Mouse (Mus musculus): ENCODE measurements at regions not wholly inside any gene's neighbourhood (a gene's known extent, or its start where the extent isn't known, plus 50 kb on each side); places are given as distances from the start of the nearest gene placed in this dataset.

- H3K27ac ChIP-seq (ENCODE audit: low read length): no peak overlapping the region
- no peaks in the 10 kb centered on the region for H3K4me1 ChIP-seq (ENCODE audit: control insufficient read depth, insufficient read depth, low read length)
- H3K4me3 ChIP-seq (ENCODE audit: low read depth, low read length): no peak overlapping the region
- no peak for ATAC-seq (ENCODE audit: insufficient number of reproducible peaks, insufficient read depth, low FRiP score, low read depth)
- no peaks in the 10 kb centered on the region for H3K9me3 ChIP-seq (ENCODE audit: control insufficient read depth, low read depth, low read length)
- H3K4me2 ChIP-seq (replicated peaks; ENCODE audit: low read depth, low read length): no peak overlapping the region
- H3K36me3 ChIP-seq (ENCODE audit: control insufficient read depth, insufficient read depth, low read length): no peaks in the 10 kb centered on the region
- 78% methylated on average over 5 of the region's 5 CpGs for WGBS
- no peaks in the 10 kb centered on the region for H3K27me3 ChIP-seq (ENCODE audit: control insufficient read depth, insufficient read depth, low read length)
- no peak overlapping the region for H3K9ac ChIP-seq (replicated peaks; ENCODE audit: low read depth, low read length)
Measured at GRCm38 (mm10) chr3:144310748-144311147, 105.7 kb upstream of the Lmo4 start.

- Histone ChIP-seq H3K4me2 (replicated peaks; ENCODE audit: low read depth, low read length) (no peak overlapping the region), H3K4me3 (ENCODE audit: low read depth, low read length) (no peak overlapping the region), H3K9ac (replicated peaks; ENCODE audit: low read depth, low read length) (no peak overlapping the region), H3K36me3 (ENCODE audit: control insufficient read depth, insufficient read depth, low read length) (no peaks in the 10 kb centered on the region), H3K27me3 (ENCODE audit: control insufficient read depth, insufficient read depth, low read length) (no peaks in the 10 kb centered on the region), H3K9me3 (ENCODE audit: control insufficient read depth, low read depth, low read length) (no peaks in the 10 kb centered on the region), H3K4me1 (ENCODE audit: control insufficient read depth, insufficient read depth, low read length) (no peaks in the 10 kb centered on the region), H3K27ac (ENCODE audit: low read length) (no peak overlapping the region)
- ATAC-seq (ENCODE audit: insufficient number of reproducible peaks, insufficient read depth, low FRiP score, low read depth): no peak
- WGBS: 67% methylated on average over 4 of the region's 4 CpGs
Measured at GRCm38 (mm10) chr3:144308616-144309015, 103.6 kb upstream of the Lmo4 start.

- Histone ChIP-seq H3K27me3 (ENCODE audit: control insufficient read depth, insufficient read depth, low read length) (no peaks in the 10 kb centered on the region), H3K4me3 (ENCODE audit: low read depth, low read length) (no peak overlapping the region), H3K9ac (replicated peaks; ENCODE audit: low read depth, low read length) (no peak overlapping the region), H3K36me3 (ENCODE audit: control insufficient read depth, insufficient read depth, low read length) (no peaks in the 10 kb centered on the region), H3K27ac (ENCODE audit: low read length) (no peak overlapping the region), H3K4me2 (replicated peaks; ENCODE audit: low read depth, low read length) (no peak overlapping the region), H3K9me3 (ENCODE audit: control insufficient read depth, low read depth, low read length) (no peaks in the 10 kb centered on the region), H3K4me1 (ENCODE audit: control insufficient read depth, insufficient read depth, low read length) (no peaks in the 10 kb centered on the region)
- WGBS: 88% methylated on average over 3 of the region's 3 CpGs
- ATAC-seq (ENCODE audit: insufficient number of reproducible peaks, insufficient read depth, low FRiP score, low read depth): no peak
Measured at GRCm38 (mm10) chr3:144307557-144307956, 102.5 kb upstream of the Lmo4 start.

GRCm38 (mm10) chr3:144305456-144305855 is 100.4 kb upstream of the Lmo4 start:
- Histone ChIP-seq H3K4me3 (ENCODE audit: low read depth, low read length) (no peak overlapping the region), H3K27me3 (ENCODE audit: control insufficient read depth, insufficient read depth, low read length) (no peaks in the 10 kb centered on the region), H3K4me2 (replicated peaks; ENCODE audit: low read depth, low read length) (no peak overlapping the region), H3K36me3 (ENCODE audit: control insufficient read depth, insufficient read depth, low read length) (no peaks in the 10 kb centered on the region), H3K4me1 (ENCODE audit: control insufficient read depth, insufficient read depth, low read length) (no peaks in the 10 kb centered on the region), H3K9me3 (ENCODE audit: control insufficient read depth, low read depth, low read length) (no peaks in the 10 kb centered on the region), H3K9ac (replicated peaks; ENCODE audit: low read depth, low read length) (no peak overlapping the region), H3K27ac (ENCODE audit: low read length) (no peak overlapping the region)
- no peak for ATAC-seq (ENCODE audit: insufficient number of reproducible peaks, insufficient read depth, low FRiP score, low read depth)
- 71% methylated on average over 4 of the region's 4 CpGs for WGBS

- Histone ChIP-seq H3K27ac (ENCODE audit: low read length) (no peak overlapping the region), H3K36me3 (ENCODE audit: control insufficient read depth, insufficient read depth, low read length) (no peaks in the 10 kb centered on the region), H3K4me2 (replicated peaks; ENCODE audit: low read depth, low read length) (no peak overlapping the region), H3K4me3 (ENCODE audit: low read depth, low read length) (no peak overlapping the region), H3K9ac (replicated peaks; ENCODE audit: low read depth, low read length) (no peak overlapping the region), H3K27me3 (ENCODE audit: control insufficient read depth, insufficient read depth, low read length) (no peaks in the 10 kb centered on the region), H3K9me3 (ENCODE audit: control insufficient read depth, low read depth, low read length) (no peaks in the 10 kb centered on the region), H3K4me1 (ENCODE audit: control insufficient read depth, insufficient read depth, low read length) (no peaks in the 10 kb centered on the region)
- ATAC-seq (ENCODE audit: insufficient number of reproducible peaks, insufficient read depth, low FRiP score, low read depth): no peak
- WGBS: 72% methylated on average over 4 of the region's 4 CpGs
Measured at GRCm38 (mm10) chr3:144304924-144305323, 99.9 kb upstream of the Lmo4 start.

- Histone ChIP-seq H3K9me3 (ENCODE audit: control insufficient read depth, low read depth, low read length) (no peaks in the 10 kb centered on the region), H3K4me3 (ENCODE audit: low read depth, low read length) (no peak overlapping the region), H3K9ac (replicated peaks; ENCODE audit: low read depth, low read length) (no peak overlapping the region), H3K36me3 (ENCODE audit: control insufficient read depth, insufficient read depth, low read length) (no peaks in the 10 kb centered on the region), H3K4me1 (ENCODE audit: control insufficient read depth, insufficient read depth, low read length) (no peaks in the 10 kb centered on the region), H3K27me3 (ENCODE audit: control insufficient read depth, insufficient read depth, low read length) (no peaks in the 10 kb centered on the region), H3K4me2 (replicated peaks; ENCODE audit: low read depth, low read length) (no peak overlapping the region), H3K27ac (ENCODE audit: low read length) (no peak overlapping the region)
- WGBS: 85% methylated on average over 3 of the region's 3 CpGs
- no peak for ATAC-seq (ENCODE audit: insufficient number of reproducible peaks, insufficient read depth, low FRiP score, low read depth)
Measured at GRCm38 (mm10) chr3:144302626-144303025, 97.6 kb upstream of the Lmo4 start.

- H3K9me3 ChIP-seq (ENCODE audit: control insufficient read depth, low read depth, low read length): no peaks in the 10 kb centered on the region
- no peaks in the 10 kb centered on the region for H3K4me1 ChIP-seq (ENCODE audit: control insufficient read depth, insufficient read depth, low read length)
- H3K27ac ChIP-seq (ENCODE audit: low read length): no peak overlapping the region
- no peaks in the 10 kb centered on the region for H3K27me3 ChIP-seq (ENCODE audit: control insufficient read depth, insufficient read depth, low read length)
- WGBS: 48% methylated on average over 3 of the region's 3 CpGs
- no peaks in the 10 kb centered on the region for H3K36me3 ChIP-seq (ENCODE audit: control insufficient read depth, insufficient read depth, low read length)
- H3K4me3 ChIP-seq (ENCODE audit: low read depth, low read length): no peak overlapping the region
- no peak overlapping the region for H3K9ac ChIP-seq (replicated peaks; ENCODE audit: low read depth, low read length)
- no peak for ATAC-seq (ENCODE audit: insufficient number of reproducible peaks, insufficient read depth, low FRiP score, low read depth)
- no peak overlapping the region for H3K4me2 ChIP-seq (replicated peaks; ENCODE audit: low read depth, low read length)
Measured at GRCm38 (mm10) chr3:144301068-144301467, 96.0 kb upstream of the Lmo4 start.

- no peak overlapping the region for H3K27ac ChIP-seq (ENCODE audit: low read length)
- H3K4me2 ChIP-seq (replicated peaks; ENCODE audit: low read depth, low read length): no peak overlapping the region
- no peak overlapping the region for H3K9ac ChIP-seq (replicated peaks; ENCODE audit: low read depth, low read length)
- ATAC-seq (ENCODE audit: insufficient number of reproducible peaks, insufficient read depth, low FRiP score, low read depth): no peak
- H3K4me3 ChIP-seq (ENCODE audit: low read depth, low read length): no peak overlapping the region
- no peaks in the 10 kb centered on the region for H3K27me3 ChIP-seq (ENCODE audit: control insufficient read depth, insufficient read depth, low read length)
- WGBS: 93% methylated on average over 5 of the region's 5 CpGs
- no peaks in the 10 kb centered on the region for H3K36me3 ChIP-seq (ENCODE audit: control insufficient read depth, insufficient read depth, low read length)
- no peaks in the 10 kb centered on the region for H3K9me3 ChIP-seq (ENCODE audit: control insufficient read depth, low read depth, low read length)
- H3K4me1 ChIP-seq (ENCODE audit: control insufficient read depth, insufficient read depth, low read length): no peaks in the 10 kb centered on the region
Measured at GRCm38 (mm10) chr3:144299239-144299638, 94.2 kb upstream of the Lmo4 start.

GRCm38 (mm10) chr3:144289489-144289888 is 84.5 kb upstream of the Lmo4 start:
- Histone ChIP-seq H3K4me1 (ENCODE audit: control insufficient read depth, insufficient read depth, low read length) (no peaks in the 10 kb centered on the region), H3K9me3 (ENCODE audit: control insufficient read depth, low read depth, low read length) (no peaks in the 10 kb centered on the region), H3K4me2 (replicated peaks; ENCODE audit: low read depth, low read length) (no peak overlapping the region), H3K27ac (ENCODE audit: low read length) (no peak overlapping the region), H3K36me3 (ENCODE audit: control insufficient read depth, insufficient read depth, low read length) (no peaks in the 10 kb centered on the region), H3K9ac (replicated peaks; ENCODE audit: low read depth, low read length) (no peak overlapping the region), H3K27me3 (ENCODE audit: control insufficient read depth, insufficient read depth, low read length) (no peaks in the 10 kb centered on the region), H3K4me3 (ENCODE audit: low read depth, low read length) (no peak overlapping the region)
- no peak for ATAC-seq (ENCODE audit: insufficient number of reproducible peaks, insufficient read depth, low FRiP score, low read depth)
- 71% methylated on average over 3 of the region's 3 CpGs for WGBS

Measured in stomach, embryonic 14.5 days (tissue).